Mouse (Mus musculus) bone marrow macrophage, adult 2 months (primary cell): ENCODE results near the gene Hcrtr1.

ENCODE experiments used
- CTCF ChIP-seq: IDR thresholded peaks from 2 replicates; pipeline ENCODE4 v1.5.1; 2012; ENCODE audit warnings: low read depth, mild to moderate bottlenecking, low read length, moderate library complexity
- POLR2A ChIP-seq: IDR thresholded peaks from 2 replicates; pipeline ENCODE4 v1.6.1; 2012; ENCODE audit warnings: mild to moderate bottlenecking, low read depth, low read length, borderline replicate concordance

DNA sequence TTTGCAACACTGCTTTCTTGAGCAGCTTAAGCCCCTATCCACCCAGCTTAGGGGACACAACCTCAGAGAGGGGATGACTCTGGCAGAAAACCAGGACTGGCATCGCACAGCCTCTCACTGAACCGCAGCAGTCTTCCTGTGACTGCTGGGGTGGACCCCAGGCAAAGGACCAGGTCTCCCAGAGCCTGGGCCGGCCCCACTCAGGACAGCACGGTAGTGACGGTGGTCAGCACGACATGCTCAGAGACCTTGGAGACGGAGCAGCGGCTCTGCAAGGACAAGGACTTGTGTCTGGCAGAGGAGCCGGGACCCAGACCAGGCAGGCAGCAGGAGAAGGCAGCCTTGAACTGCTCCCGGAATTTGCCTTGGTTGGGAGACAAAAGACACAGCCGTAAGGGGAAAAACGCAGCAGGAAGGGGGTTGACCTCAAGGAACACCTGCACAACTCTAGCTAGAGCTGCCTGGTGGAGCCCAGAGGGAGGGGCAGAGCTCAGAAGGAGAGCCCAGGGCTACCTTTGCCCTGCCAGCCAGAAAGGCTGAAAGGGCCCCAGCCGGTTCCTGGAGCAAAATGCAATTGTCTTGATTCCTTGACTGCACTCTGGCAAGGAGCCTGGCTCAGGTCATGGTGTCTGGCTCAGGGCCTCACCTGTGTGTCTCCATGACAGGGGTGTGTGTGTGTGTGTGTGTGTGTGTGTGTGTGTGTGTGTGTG lies 8.4 kb downstream of the Hcrtr1 start:
- TF ChIP-seq POLR2A (no peak), CTCF (no peak)
